Mouse (Mus musculus): Measurements from ENCODE around the gene Cfap65. TPM values are rescaled to one million over a fixed set of nuclear protein-coding genes. Genes with fewer than 3 reads are reported as not detected.

Gene Cfap65
- polyA plus RNA-seq (2012; rRNA removed): 0.03 and 0.15 TPM in 2 replicates

DNA sequence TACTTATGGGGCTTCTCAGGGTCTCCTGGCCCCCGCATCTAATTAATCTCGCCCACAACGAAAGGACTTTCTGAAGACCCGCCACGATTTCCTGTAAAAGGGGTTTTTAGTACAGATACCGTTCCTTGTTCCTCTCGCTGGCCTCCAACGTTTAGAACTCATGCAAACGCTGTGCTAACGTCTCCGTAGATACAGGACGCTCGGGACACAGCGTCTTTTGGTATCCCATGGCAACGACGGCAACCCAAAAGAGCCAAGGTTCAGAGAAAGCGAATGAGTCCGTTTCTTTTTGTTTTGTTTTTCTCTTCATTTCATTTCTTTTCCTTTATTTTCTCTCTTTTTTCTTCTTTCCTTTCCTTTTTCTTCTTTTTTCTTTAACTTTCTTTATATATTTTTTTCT, at the start of gene Cfap65:
Gene Cfap65 (minus strand): TSS at position 198 of the 400 bp plus-strand sequence.
- peak within 1 kb of the TSS; percentile 42 for H3K4me3 ChIP-seq (ENCODE audit: low read depth, low read length)
- 2% methylated on average over 18 of the region's 18 CpGs for WGBS
- H3K36me3 ChIP-seq (ENCODE audit: control insufficient read depth, insufficient read depth, low read length): no peaks in the 10 kb centered on the region
- peaks cover 7% of the 10 kb centered on the region; the same call in 1 of the 2 replicates for H3K4me1 ChIP-seq (ENCODE audit: control insufficient read depth, insufficient read depth, insufficient read length, low read length)
- no peaks in the 10 kb centered on the region; the same call in 1 of the 2 replicates for H3K27me3 ChIP-seq (ENCODE audit: control insufficient read depth, insufficient read depth, low read length)
- H3K27ac ChIP-seq (ENCODE audit: insufficient read depth, low read depth, low read length): peak within 1 kb of the TSS; percentile 97
- TF ChIP-seq POLR2A (IDR thresholded peaks at IDR 0.05; ENCODE audit: low read depth, low read length) (no peak), CTCF (IDR thresholded peaks at IDR 0.05; ENCODE audit: extremely low read depth, insufficient read length, insufficient replicate concordance, low read depth, low read length) (no peak)

DNA sequence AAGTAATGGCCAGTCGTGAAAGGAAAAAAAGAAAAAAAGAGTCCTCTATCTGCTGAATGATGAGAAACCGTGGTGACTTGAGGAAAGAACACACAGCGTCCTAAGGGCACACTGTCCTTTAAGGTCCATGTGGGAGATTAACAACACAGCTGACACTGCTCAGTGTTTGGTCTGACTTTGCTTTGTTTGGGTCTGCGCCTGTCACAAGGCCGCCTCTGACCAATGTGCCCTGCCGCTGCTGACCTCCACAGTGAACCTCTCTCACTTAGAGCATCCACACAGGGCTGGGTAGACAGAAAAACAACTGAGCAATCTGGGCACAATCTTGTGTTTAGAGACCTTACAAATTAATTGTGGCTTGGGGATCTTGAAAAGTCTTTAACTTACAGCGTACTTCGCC, 41.6 kb upstream of the Cfap65 start:
- Histone ChIP-seq H3K4me1 (ENCODE audit: control insufficient read depth, insufficient read depth, insufficient read length, low read length) (peaks cover 3% of the 10 kb centered on the region; the same call in 1 of the 2 replicates), H3K27me3 (ENCODE audit: control insufficient read depth, insufficient read depth, low read length) (no peaks in the 10 kb centered on the region), H3K36me3 (ENCODE audit: control insufficient read depth, insufficient read depth, low read length) (no peaks in the 10 kb centered on the region), H3K27ac (ENCODE audit: insufficient read depth, low read depth, low read length) (no peak overlapping the region), H3K4me3 (ENCODE audit: low read depth, low read length) (no peak overlapping the region)
- 87% methylated on average over 8 of the region's 8 CpGs for WGBS
- no peak for TF ChIP-seq POLR2A (IDR thresholded peaks at IDR 0.05; ENCODE audit: low read depth, low read length)
- no peak for TF ChIP-seq CTCF (IDR thresholded peaks at IDR 0.05; ENCODE audit: extremely low read depth, insufficient read length, insufficient replicate concordance, low read depth, low read length)

DNA sequence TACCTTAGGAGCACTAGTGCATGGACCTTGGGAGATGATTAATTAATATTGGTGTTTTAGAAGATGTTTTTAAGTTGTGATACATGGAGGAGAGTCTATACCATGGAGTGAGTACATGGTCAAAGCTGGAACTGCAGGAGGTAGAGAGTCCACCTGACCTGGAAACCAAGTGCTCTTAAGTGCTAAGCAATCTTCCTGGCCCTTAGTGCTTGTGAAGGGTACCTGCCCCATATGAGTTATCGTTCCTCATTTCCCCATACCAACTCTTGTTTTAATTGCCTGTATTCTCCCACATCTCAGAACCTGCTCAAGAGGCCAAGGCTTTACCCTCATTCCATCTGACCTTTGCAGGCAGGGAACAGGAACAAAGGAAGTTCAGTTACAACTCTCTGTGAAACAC, 40.5 kb upstream of the Cfap65 start:
- 85% methylated on average over 1 of the region's 1 CpGs for WGBS
- Histone ChIP-seq H3K27me3 (ENCODE audit: control insufficient read depth, insufficient read depth, low read length) (no peaks in the 10 kb centered on the region), H3K27ac (ENCODE audit: insufficient read depth, low read depth, low read length) (no peak overlapping the region), H3K36me3 (ENCODE audit: control insufficient read depth, insufficient read depth, low read length) (no peaks in the 10 kb centered on the region), H3K4me1 (ENCODE audit: control insufficient read depth, insufficient read depth, insufficient read length, low read length) (peaks cover 8% of the 10 kb centered on the region; the same call in 1 of the 2 replicates), H3K4me3 (ENCODE audit: low read depth, low read length) (no peak overlapping the region)
- TF ChIP-seq CTCF (IDR thresholded peaks at IDR 0.05; ENCODE audit: extremely low read depth, insufficient read length, insufficient replicate concordance, low read depth, low read length) (no peak), POLR2A (IDR thresholded peaks at IDR 0.05; ENCODE audit: low read depth, low read length) (no peak)

DNA sequence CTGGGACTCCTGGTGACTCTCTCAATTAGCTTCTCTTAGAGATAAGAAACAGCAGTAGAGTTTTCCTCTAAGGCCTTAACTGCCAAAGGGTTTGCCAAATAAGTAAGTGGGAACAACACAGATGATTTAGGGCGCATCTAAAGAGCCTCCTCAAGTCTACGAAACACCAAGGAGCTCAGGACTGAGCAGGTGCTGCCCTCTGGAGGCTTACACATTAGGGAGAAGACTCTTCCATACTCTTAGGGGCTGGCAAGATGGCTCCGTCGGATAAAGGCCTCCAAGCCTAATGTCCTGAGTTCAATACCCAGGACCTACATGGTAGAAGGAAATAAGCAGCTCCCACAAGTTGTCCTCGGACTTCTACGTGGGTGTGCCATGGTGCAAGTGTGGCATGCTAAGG, 38.2 kb upstream of the Cfap65 start:
- no peak for TF ChIP-seq POLR2A (IDR thresholded peaks at IDR 0.05; ENCODE audit: low read depth, low read length)
- TF ChIP-seq CTCF (IDR thresholded peaks at IDR 0.05; ENCODE audit: extremely low read depth, insufficient read length, insufficient replicate concordance, low read depth, low read length): peak; percentile 58; the same call in 1 of the 2 replicates
- H3K27me3 ChIP-seq (ENCODE audit: control insufficient read depth, insufficient read depth, low read length): no peaks in the 10 kb centered on the region

DNA sequence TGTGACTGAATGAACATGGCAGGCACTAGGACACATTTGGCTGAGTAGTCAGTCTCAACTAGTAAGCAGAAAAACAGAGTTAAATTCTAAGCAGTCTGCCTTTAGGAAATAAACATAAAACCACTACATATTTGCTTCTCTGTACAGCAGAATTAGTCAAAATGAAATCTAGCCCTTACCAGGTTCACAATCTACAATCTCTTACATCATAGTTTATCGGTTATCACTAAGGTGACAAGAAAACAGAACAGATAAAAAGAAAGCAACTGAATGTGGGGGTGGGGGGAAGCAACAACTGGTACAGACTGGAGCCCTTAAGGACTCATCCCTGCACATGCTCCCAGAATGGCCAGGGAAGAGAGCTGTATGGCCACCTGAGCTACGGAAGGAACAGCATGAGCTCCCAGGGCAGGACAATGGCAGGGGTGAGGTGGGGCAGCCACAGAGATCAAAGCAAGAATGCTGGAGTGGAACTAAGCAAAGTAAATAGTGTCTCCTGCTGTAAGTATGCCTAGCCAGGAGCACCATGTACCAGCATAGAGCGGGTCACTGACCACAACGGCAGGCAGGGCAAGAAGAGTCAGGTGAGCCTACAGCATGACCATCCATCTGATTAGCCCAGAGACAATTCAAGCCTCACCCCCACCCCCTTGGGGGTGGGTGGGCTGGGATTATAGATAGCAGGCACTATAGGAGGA, 36.1 kb upstream of the Cfap65 start:
- peak overlapping the region; percentile 95 for H3K27ac ChIP-seq (ENCODE audit: insufficient read depth, low read depth, low read length)
- WGBS: 26% methylated on average over 4 of the region's 4 CpGs
- no peak overlapping the region for H3K4me3 ChIP-seq (ENCODE audit: low read depth, low read length)
- no peaks in the 10 kb centered on the region for H3K27me3 ChIP-seq (ENCODE audit: control insufficient read depth, insufficient read depth, low read length)
- TF ChIP-seq POLR2A (IDR thresholded peaks at IDR 0.05; ENCODE audit: low read depth, low read length): no peak
- peaks cover 32% of the 10 kb centered on the region; the same call in 1 of the 2 replicates for H3K4me1 ChIP-seq (ENCODE audit: control insufficient read depth, insufficient read depth, insufficient read length, low read length)
- no peaks in the 10 kb centered on the region for H3K36me3 ChIP-seq (ENCODE audit: control insufficient read depth, insufficient read depth, low read length)

More for the DNA sequence above, 38.2 kb upstream of the Cfap65 start:
- Histone ChIP-seq H3K36me3 (ENCODE audit: control insufficient read depth, insufficient read depth, low read length) (no peaks in the 10 kb centered on the region), H3K4me1 (ENCODE audit: control insufficient read depth, insufficient read depth, insufficient read length, low read length) (peaks cover 25% of the 10 kb centered on the region; the same call in 1 of the 2 replicates), H3K27ac (ENCODE audit: insufficient read depth, low read depth, low read length) (no peak overlapping the region), H3K4me3 (ENCODE audit: low read depth, low read length) (no peak overlapping the region)
- 71% methylated on average over 6 of the region's 6 CpGs for WGBS

DNA sequence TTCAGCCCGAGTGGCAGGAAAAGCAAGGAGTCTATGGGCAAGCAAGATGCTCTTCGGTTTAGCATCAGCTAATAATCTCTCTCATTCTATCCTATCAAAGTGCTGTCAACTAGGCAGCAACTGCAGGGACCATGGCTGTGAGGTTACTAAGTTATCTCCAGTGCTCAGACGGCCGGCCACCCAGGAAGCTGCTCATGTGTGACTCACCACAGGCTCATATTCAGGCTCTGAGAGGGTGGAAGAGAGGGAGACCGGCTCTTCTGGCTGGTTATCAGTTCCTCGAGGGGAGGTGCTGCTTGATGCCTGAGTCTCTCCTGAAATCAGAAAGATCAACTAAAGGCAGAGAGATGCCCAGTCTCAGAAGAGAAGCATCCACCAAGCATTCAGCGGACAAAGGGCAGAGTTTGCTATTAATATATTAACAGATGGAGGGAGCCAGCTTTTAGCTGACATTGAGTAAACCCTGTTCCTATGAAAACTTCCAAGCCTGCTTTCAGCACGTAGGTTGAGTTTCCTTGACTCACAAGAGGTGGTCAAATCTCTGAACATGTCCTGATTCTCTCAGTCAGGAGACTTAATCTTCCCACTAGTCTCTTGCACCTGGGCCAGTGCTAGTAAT, 32.7 kb upstream of the Cfap65 start:
- no peak overlapping the region for H3K4me3 ChIP-seq (ENCODE audit: low read depth, low read length)
- H3K27ac ChIP-seq (ENCODE audit: insufficient read depth, low read depth, low read length): peak overlapping the region; percentile 72
- H3K4me1 ChIP-seq (ENCODE audit: control insufficient read depth, insufficient read depth, insufficient read length, low read length): peaks cover 42% of the 10 kb centered on the region
- no peaks in the 10 kb centered on the region for H3K27me3 ChIP-seq (ENCODE audit: control insufficient read depth, insufficient read depth, low read length)
- 35% methylated on average over 8 of the region's 8 CpGs for WGBS
- TF ChIP-seq POLR2A (IDR thresholded peaks at IDR 0.05; ENCODE audit: low read depth, low read length) (no peak), CTCF (IDR thresholded peaks at IDR 0.05; ENCODE audit: extremely low read depth, insufficient read length, insufficient replicate concordance, low read depth, low read length) (no peak)
- H3K36me3 ChIP-seq (ENCODE audit: control insufficient read depth, insufficient read depth, low read length): no peaks in the 10 kb centered on the region

DNA sequence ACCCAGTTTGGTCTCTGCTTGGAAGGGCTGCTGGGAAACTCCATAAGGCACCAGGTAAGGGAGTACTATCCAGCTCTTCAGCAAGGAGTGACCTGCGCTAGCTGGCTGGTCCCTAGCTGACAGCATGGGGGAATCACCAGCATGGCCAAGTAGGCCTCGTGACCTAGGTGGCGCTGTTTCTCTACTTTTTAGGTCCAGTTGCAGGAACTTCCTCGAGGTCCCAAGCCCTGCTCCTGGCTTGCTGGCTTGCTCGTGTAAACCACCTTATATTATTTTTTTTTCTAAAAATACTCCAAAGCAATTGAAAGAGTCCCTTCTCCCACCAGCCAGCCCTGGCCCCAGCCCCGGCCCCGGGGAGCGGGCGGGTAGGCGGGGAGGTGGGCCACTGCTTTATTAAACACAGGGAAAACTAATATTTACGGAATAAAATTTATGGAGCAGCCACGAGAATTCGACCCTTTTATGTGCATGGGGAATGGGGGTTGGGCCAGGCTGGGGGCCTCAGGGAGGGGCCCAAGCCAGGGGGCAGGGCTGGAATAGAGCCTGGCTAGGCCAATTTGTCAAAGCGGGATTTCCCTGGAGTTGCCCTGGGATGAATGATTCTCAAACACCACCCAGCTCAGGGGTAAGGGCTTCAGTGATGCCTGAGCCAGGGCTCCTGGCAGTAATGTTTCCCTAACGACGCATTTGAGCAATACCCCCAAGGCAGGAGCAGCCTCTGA, 29.3 kb upstream of the Cfap65 start:
- peaks cover 44% of the 10 kb centered on the region for H3K4me1 ChIP-seq (ENCODE audit: control insufficient read depth, insufficient read depth, insufficient read length, low read length)
- H3K36me3 ChIP-seq (ENCODE audit: control insufficient read depth, insufficient read depth, low read length): no peaks in the 10 kb centered on the region
- WGBS: 28% methylated on average over 16 of the region's 16 CpGs
- H3K27ac ChIP-seq (ENCODE audit: insufficient read depth, low read depth, low read length): no peak overlapping the region
- H3K4me3 ChIP-seq (ENCODE audit: low read depth, low read length): no peak overlapping the region
- peak; percentile 81 for TF ChIP-seq CTCF (IDR thresholded peaks at IDR 0.05; ENCODE audit: extremely low read depth, insufficient read length, insufficient replicate concordance, low read depth, low read length)
- TF ChIP-seq POLR2A (IDR thresholded peaks at IDR 0.05; ENCODE audit: low read depth, low read length): no peak
- H3K27me3 ChIP-seq (ENCODE audit: control insufficient read depth, insufficient read depth, low read length): no peaks in the 10 kb centered on the region
